Mouse (Mus musculus) heart, embryonic 10.5 days (tissue): Measurements from ENCODE around the gene Rer1. TPM values are rescaled to one million over a fixed set of nuclear protein-coding genes. Genes with fewer than 3 reads are reported as not detected.
A peak's percentile ranks its signal among the peaks of the same experiment; 100 is the strongest.

ENCODE experiments used
- DNase-seq: peaks from one replicate; pipeline ENCODE4 v3.0.0-alpha.2; 2017; ENCODE audit warnings: low spot score
- H3K27ac ChIP-seq: fragments of 300-500 bp; sonication (generic); 2 replicates; pipeline ENCODE4 v1.5.1; 2016; ENCODE audit warnings: mild to moderate bottlenecking
- H3K27me3 ChIP-seq: fragments of 300-500 bp; sonication (generic); 2 replicates; pipeline ENCODE4 v1.6.1; 2016; ENCODE audit warnings: mild to moderate bottlenecking; ENCODE audit not compliant: poor library complexity, insufficient read depth, severe bottlenecking
- H3K36me3 ChIP-seq: fragments of 300-500 bp; sonication (generic); 2 replicates; pipeline ENCODE4 v1.6.1; 2016; ENCODE audit warnings: mild to moderate bottlenecking, moderate library complexity
- H3K4me1 ChIP-seq: fragments of 300-500 bp; sonication (generic); 2 replicates; pipeline ENCODE4 v1.6.1; 2016; ENCODE audit warnings: mild to moderate bottlenecking
- H3K4me3 ChIP-seq: fragments of 300-500 bp; sonication (generic); 2 replicates; pipeline ENCODE4 v1.5.1; 2016; ENCODE audit warnings: mild to moderate bottlenecking, moderate library complexity
- H3K9me3 ChIP-seq: fragments of 300-500 bp; sonication (generic); 2 replicates; pipeline ENCODE4 v1.6.1; 2016; ENCODE audit warnings: mild to moderate bottlenecking, moderate library complexity
- WGBS: fragments of 180-500 bp; shearing (Covaris S2); methylation state at CpG from one replicate; pipeline ENCODE4 v1.1.7; 2016; 5-methylcytosine and 5-hydroxymethylcytosine counted together
- polyA plus RNA-seq: library from polyadenylated mRNA; unstranded; fragments of >200 nt; fragmentation: Nextera tagmentation; extraction: Ambion mirVana; gene quantifications from 2 replicates; pipeline ENCODE4 v1.2.1, GENCODE M21; 2016

Gene Rer1
- polyA plus RNA-seq, 1 experiment from 2014 or later: 165 TPM

- H3K27ac ChIP-seq: no peak overlapping the region; the same call in 1 of the 2 replicates
- 45% methylated on average over 2 of the region's 2 CpGs for WGBS
- H3K4me1 ChIP-seq: peaks cover 40% of the 10 kb centered on the region
- no peak overlapping the region for H3K4me3 ChIP-seq
- H3K27me3 ChIP-seq: peaks cover 18% of the 10 kb centered on the region; the same call in 1 of the 2 replicates
- peaks cover 15% of the 10 kb centered on the region for H3K36me3 ChIP-seq
- DNase-seq: no peak
- H3K9me3 ChIP-seq: no peaks in the 10 kb centered on the region
Observed at GRCm38 (mm10) chr4:155064474-155064873, 21.7 kb downstream of the Rer1 start.

DNA sequence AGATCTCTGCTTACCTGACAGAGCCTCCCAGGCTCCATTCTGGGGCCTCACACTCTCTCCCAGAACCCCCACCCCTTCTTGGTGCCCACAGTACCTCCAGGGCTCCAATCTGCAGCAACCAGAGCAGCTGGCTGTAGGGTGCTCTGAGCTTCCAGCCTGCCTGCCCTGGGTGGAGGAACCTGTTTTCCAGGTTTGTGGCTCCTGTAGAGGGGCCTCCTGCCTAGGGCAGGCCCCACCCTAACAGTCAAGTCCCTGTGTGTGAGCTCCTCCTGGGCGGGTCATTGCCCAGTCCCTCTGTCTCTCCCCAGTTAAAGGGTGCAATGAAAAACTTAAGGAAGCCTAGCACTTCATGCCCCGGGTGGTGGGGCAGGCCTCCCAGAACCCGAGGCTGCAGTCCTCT lies 22.3 kb downstream of the Rer1 start:
- Histone ChIP-seq H3K36me3 (peaks cover 10% of the 10 kb centered on the region), H3K27ac (no peak overlapping the region; the same call in 1 of the 2 replicates), H3K4me1 (peaks cover 38% of the 10 kb centered on the region), H3K9me3 (no peaks in the 10 kb centered on the region), H3K4me3 (no peak overlapping the region), H3K27me3 (peaks cover 18% of the 10 kb centered on the region; the same call in 1 of the 2 replicates)
- no peak for DNase-seq
- 23% methylated on average over 3 of the region's 3 CpGs for WGBS

- 38% methylated on average over 10 of the region's 10 CpGs for WGBS
- DNase-seq: no peak
- H3K4me1 ChIP-seq: peaks cover 13% of the 10 kb centered on the region
- H3K27ac ChIP-seq: no peak overlapping the region
- H3K36me3 ChIP-seq: no peaks in the 10 kb centered on the region
- no peaks in the 10 kb centered on the region for H3K9me3 ChIP-seq
- H3K27me3 ChIP-seq: peaks cover 52% of the 10 kb centered on the region
- H3K4me3 ChIP-seq: no peak overlapping the region
Observed at GRCm38 (mm10) chr4:155058325-155058724, 27.9 kb downstream of the Rer1 start.

DNA sequence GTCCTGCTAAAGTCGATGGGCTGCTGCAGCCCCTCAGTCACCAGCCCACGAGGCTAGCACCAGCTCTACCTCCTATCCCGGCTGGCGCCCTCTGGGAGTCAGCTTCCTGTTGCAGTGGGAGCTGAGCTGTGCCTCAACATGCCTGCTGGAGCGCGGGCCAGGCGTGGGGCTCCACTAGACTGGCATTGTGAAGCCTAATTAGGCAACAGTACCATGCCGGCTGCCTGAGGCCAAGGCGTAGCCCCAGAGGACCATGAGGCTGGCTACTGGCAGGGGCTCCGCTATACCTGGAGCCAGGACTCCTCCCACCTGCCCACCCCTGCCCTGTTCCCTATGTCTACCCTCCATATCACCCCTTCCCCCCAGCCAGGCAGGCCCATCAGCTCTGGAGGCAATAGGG lies 29.5 kb downstream of the Rer1 start, which contains the start of gene Plch2:
Plch2 (minus strand) TSS at position 61 of the 400 bp plus-strand sequence.
- Histone ChIP-seq H3K36me3 (no peaks in the 10 kb centered on the region), H3K4me1 (peaks cover 13% of the 10 kb centered on the region), H3K27ac (peak within 1 kb of the TSS; percentile 22; the same call in 1 of the 2 replicates), H3K9me3 (no peaks in the 10 kb centered on the region), H3K4me3 (no peak within 1 kb of the TSS), H3K27me3 (peaks cover 53% of the 10 kb centered on the region)
- DNase-seq: no peak
- 68% methylated on average over 10 of the region's 10 CpGs for WGBS

DNA sequence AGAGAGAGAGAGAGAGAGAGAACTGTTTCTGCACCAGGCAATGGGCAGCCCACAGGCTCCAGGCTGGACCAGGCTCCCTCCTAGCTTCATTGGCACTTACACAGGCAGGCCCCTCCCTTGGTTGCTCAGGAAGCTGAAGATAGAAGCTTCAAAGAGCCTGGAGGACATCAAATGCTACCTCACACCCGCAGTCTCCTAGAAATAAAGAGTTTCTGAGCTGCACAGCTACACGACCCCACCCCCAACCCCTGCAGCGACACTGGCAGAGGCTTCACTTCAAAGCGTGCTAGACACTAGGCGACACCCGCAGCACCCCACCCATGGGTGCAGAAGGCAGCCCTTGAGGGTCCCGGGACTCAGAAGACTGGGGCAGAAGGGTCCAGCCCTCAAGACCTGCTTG lies 36.1 kb downstream of the Rer1 start:
- Histone ChIP-seq H3K4me1 (no peaks in the 10 kb centered on the region), H3K27me3 (peaks cover 70% of the 10 kb centered on the region), H3K27ac (no peak overlapping the region), H3K9me3 (no peaks in the 10 kb centered on the region), H3K36me3 (no peaks in the 10 kb centered on the region), H3K4me3 (no peak overlapping the region)
- WGBS: 71% methylated on average over 7 of the region's 7 CpGs
- DNase-seq: no peak

DNA sequence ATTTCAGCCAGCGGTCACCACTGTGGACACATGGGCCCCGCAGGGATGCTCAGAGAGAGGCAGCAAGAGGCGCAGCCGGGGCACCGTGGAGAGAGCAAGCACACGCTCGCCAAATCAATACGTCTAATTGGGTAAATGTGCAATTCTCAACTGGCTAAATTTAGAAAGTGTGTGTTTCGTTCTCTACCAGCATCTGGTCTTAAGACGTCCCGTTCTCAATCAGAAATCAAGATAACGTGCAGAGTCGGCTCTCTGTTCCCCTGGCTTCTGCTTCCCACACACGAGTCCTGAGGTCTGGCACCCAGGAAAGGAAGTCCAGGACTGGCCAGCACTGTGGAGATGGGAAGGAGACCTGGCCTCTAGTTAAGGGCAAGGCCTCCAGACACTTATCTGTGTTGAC lies 39.5 kb downstream of the Rer1 start:
- no peaks in the 10 kb centered on the region for H3K9me3 ChIP-seq
- no peaks in the 10 kb centered on the region for H3K36me3 ChIP-seq
- H3K27ac ChIP-seq: no peak overlapping the region
- DNase-seq: no peak
- H3K4me3 ChIP-seq: no peak overlapping the region
- 72% methylated on average over 14 of the region's 14 CpGs for WGBS
- H3K27me3 ChIP-seq: peaks cover 85% of the 10 kb centered on the region
- peaks cover 14% of the 10 kb centered on the region for H3K4me1 ChIP-seq

- Histone ChIP-seq H3K36me3 (no peaks in the 10 kb centered on the region), H3K27ac (peak overlapping the region; percentile 19; the same call in 1 of the 2 replicates), H3K4me1 (peaks cover 14% of the 10 kb centered on the region), H3K27me3 (peaks cover 97% of the 10 kb centered on the region), H3K9me3 (no peaks in the 10 kb centered on the region), H3K4me3 (peak overlapping the region; percentile 54)
- WGBS: 1% methylated on average over 25 of the region's 25 CpGs
- no peak for DNase-seq
Observed at GRCm38 (mm10) chr4:155043289-155043625, 42.9 kb downstream of the Rer1 start.

- no peaks in the 10 kb centered on the region for H3K36me3 ChIP-seq
- peak overlapping the region; percentile 54 for H3K4me3 ChIP-seq
- H3K27me3 ChIP-seq: peaks cover 97% of the 10 kb centered on the region
- no peaks in the 10 kb centered on the region for H3K9me3 ChIP-seq
- 3% methylated on average over 65 of the region's 65 CpGs for WGBS
- no peak for DNase-seq
- peaks cover 14% of the 10 kb centered on the region for H3K4me1 ChIP-seq
- peak overlapping the region; percentile 19; the same call in 1 of the 2 replicates for H3K27ac ChIP-seq
Observed at GRCm38 (mm10) chr4:155042606-155043288, 43.4 kb downstream of the Rer1 start.

DNA sequence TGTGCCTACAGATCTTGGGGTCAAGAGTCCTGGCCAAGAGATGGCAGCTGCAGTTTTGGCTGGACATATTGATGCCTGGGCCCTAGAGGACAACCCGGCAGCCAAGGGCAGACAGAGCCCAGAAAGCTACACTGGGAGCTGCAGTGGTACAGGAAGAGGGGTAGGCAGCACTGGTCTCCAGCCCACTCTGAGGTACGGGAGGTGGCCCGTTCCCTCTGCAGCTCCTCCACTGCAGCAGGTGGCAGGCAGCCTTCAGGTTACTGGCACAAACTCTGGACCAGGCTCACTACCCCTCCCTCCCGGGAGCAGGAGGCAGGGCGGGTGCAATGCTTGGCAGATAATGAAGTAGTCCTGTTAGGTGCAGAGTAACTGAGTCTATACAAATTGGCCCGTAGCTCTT lies 45.5 kb downstream of the Rer1 start:
- no peak for DNase-seq
- H3K4me1 ChIP-seq: peaks cover 14% of the 10 kb centered on the region
- no peak overlapping the region for H3K27ac ChIP-seq
- WGBS: 67% methylated on average over 6 of the region's 6 CpGs
- peaks cover 97% of the 10 kb centered on the region for H3K27me3 ChIP-seq
- H3K4me3 ChIP-seq: no peak overlapping the region
- H3K9me3 ChIP-seq: no peaks in the 10 kb centered on the region
- H3K36me3 ChIP-seq: no peaks in the 10 kb centered on the region

DNA sequence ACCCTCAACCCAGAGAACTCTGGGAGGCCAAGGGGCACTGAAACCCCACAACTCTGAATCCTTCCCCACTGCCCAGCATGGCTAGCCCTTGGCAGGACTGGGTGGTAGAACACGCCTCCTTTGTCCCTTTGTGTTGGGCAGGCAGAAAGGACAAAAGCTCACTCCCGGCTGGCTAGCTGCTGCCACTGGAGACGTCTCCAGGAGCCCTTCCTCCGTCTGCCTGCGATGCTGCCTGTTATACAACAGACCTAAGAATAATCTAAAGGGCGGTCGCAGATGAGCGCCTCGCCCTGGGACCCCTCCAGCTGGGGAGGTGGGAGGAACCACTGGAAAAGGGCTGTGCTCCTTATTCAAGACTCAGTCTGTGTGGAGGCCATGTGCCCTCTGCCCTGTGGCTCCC lies 46.0 kb downstream of the Rer1 start:
- no peaks in the 10 kb centered on the region for H3K36me3 ChIP-seq
- H3K27ac ChIP-seq: no peak overlapping the region

GRCm38 (mm10) chr4:155034787-155035186 lies 51.4 kb downstream of the Rer1 start:
- H3K27ac ChIP-seq: peak overlapping the region; percentile 36; the same call in 1 of the 2 replicates
- 54% methylated on average over 13 of the region's 13 CpGs for WGBS
- peaks cover 18% of the 10 kb centered on the region; the same call in 1 of the 2 replicates for H3K4me1 ChIP-seq
- no peak overlapping the region for H3K4me3 ChIP-seq
- H3K27me3 ChIP-seq: peaks cover 95% of the 10 kb centered on the region
- no peak for DNase-seq
- no peaks in the 10 kb centered on the region for H3K9me3 ChIP-seq
- H3K36me3 ChIP-seq: no peaks in the 10 kb centered on the region

More for the DNA sequence above, 46.0 kb downstream of the Rer1 start:
- WGBS: 53% methylated on average over 9 of the region's 9 CpGs
- no peak overlapping the region for H3K4me3 ChIP-seq
- DNase-seq: no peak
- H3K4me1 ChIP-seq: peaks cover 14% of the 10 kb centered on the region
- H3K27me3 ChIP-seq: peaks cover 97% of the 10 kb centered on the region
- no peaks in the 10 kb centered on the region for H3K9me3 ChIP-seq

DNA sequence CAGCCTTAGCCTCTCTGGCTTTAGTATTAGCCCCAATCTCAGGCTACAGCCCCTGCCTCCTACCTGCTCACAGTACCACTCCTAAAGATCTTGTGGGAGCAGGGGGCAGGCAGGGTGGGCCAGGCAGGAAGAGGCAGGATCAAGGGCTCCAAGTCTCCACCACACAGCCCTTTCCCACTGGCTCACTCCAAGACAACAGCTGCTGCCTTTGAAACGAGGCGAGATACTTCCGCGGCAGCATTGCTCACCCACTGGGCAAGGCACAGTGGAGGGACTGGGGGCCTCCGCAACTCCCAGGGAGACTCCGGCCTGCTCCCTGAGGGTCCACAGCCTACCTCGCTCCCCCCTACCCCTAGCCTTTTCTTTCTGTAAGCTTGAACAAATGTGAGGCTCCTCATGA lies 52.0 kb downstream of the Rer1 start:
- H3K36me3 ChIP-seq: no peaks in the 10 kb centered on the region
- peaks cover 18% of the 10 kb centered on the region; the same call in 1 of the 2 replicates for H3K4me1 ChIP-seq
- peaks cover 95% of the 10 kb centered on the region for H3K27me3 ChIP-seq
- 26% methylated on average over 7 of the region's 7 CpGs for WGBS
- no peak overlapping the region for H3K27ac ChIP-seq
- no peaks in the 10 kb centered on the region for H3K9me3 ChIP-seq
- no peak for DNase-seq
- H3K4me3 ChIP-seq: no peak overlapping the region

DNA sequence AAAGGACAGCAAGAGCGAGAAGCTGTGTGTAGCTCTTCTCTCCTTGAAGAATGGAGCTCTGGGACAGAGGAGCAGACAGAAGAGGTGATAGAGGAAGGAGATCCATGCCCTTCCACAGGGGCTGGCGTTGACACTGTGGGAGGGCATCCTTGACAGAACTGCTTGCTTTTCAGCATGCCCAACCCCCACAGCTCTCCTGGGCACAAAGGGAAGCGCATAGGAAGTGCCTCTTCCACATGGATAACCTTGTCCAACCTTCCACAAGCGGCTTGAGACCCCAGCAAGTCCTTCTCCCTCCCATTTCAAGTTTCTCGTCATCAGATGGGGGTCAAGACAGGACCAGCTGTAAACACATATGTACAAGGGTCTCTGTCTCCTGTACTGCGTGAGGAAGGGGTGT lies 53.1 kb downstream of the Rer1 start:
- Histone ChIP-seq H3K36me3 (no peaks in the 10 kb centered on the region), H3K9me3 (no peaks in the 10 kb centered on the region), H3K27ac (no peak overlapping the region), H3K27me3 (peaks cover 96% of the 10 kb centered on the region), H3K4me1 (peaks cover 18% of the 10 kb centered on the region; the same call in 1 of the 2 replicates), H3K4me3 (no peak overlapping the region)
- WGBS: 22% methylated on average over 6 of the region's 6 CpGs
- no peak for DNase-seq
